Mouse (Mus musculus) liver (tissue): ENCODE measurements around the gene Sigmar1.
"Not testable (repeated sequence)": the region's sequence is repeated elsewhere in the genome, so short reads cannot be mapped to it uniquely, and the experiment has no call there.

Source experiments
- DNase-seq: peaks from one replicate; pipeline ENCODE4 v3.0.0-alpha.2; 2020; ENCODE audit warnings: mixed read lengths

Sigmar1 gene

DNA sequence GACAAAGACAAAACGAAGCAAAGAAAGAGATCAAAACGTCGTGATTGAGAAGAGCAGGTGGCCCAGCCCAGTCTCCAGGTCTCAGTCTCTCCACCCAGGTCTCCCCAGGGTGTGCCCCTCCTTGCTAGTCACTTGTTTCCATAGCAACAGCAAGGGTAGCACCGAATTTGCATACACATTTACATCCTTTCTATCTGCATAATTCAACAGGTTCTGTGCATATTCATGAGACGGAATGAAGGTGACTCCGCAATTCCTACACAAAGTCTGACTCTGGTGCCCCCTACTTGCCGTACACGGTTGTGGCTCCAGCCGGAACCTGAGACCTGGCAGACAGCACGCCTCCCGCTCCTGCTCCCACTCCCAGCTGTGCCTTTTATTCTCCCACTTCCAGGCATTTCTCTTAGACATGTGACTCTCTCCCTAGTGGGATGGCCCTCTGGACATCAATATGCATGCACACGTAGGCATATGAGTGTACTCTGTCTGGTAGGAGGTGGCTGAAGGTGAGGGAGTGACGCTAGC lies 48.9 kb downstream of the Sigmar1 start:
- peak; percentile 57 for DNase-seq

DNA sequence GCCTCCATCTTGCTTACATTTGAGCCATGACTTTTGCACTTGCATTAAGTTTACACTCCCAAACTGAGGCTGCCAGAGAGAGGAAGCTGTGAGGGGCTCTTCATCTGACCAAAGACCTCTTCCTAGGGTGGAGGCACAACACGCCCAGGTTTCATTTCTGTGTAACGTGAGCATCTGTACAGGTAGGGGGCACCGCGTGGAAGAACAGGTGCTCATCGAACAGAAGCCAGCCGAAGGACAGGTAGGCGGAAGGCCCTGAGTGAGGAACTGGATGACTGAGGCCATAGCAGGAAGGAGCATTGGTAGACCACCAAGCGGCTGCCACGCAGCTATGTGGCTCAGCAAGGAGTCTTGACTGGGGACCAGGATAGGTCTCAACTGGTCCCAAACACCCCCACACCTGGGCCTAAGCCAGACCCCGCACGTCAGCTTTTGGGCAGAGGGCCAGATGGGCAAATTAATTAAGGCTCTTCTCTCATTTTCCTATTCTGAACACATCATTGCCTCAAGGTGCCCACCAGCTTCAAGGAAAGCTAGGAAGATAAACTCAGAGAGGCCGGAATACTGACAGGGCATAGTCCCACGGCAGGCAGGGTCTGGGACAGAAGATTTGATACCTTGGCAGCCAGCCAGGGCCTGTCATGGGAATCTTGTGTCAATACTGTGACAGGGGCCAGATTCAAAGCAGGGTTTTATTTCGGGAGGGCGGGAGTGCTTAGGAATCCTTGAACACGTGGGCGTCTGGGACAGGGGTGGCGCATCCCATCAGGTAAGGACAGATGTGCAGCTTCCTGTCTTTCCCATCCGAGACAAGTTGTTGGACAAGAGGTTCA lies 49.8 kb downstream of the Sigmar1 start:
- DNase-seq = no peak

DNA sequence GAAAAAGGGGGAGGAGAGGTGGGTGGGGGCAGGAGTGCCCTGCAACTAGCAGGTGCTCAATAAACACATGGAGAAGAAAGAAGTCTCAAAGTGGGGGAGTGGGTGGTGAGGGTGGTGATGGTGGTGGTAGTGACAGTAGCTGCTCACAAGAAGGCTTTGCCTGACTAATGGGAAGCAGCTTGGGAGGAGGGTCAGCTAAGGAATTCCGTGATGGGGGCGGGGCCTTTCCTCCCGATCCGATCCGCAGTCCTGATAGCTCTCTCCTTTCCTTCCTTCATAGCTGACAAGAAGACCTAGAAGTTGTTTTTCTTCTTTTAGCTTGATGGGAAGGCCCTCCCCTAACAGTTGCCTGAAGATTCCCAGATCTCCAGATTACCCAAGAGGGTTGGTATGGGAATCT lies 51.3 kb downstream of the Sigmar1 start:
- DNase-seq = no peak

DNA sequence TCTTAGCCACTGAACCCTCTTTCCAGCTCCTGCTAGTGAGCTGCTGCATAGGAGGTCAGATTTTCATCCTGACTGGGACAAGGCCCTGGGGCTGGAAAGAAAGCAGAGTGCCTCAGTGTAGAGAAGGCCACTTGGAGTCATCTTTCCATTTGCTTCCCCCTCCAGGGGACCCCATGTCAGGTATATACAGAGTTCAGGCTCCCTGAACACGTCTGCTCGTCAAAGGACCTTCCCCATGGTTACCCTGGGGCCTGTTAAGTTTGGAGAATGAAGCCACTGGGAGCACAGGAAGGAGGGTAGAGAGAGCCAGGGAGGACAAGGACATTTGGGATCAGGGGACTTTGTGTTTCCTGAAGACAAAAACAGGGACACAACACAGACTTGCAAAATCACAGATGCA lies 53.7 kb downstream of the Sigmar1 start:
- DNase-seq = not testable (repeated sequence)

DNA sequence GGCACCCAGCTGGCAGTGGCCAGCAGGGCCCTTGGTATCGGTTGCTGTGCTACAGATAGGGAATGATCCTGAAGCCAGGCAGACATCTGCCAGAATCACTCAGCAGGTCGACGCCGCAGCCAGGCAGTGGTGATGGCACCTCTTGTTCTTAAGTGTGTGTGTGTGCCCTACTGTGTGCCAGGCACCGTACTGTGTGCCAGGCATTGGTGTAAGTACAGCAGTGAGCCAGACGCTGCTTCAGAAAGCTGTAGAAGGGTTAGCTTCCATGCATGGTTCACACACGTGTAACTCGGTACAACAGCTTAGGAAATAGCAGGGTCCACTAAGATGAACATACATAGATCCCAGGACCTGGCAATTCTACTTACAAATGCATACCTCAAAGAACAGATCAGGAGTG lies 55.7 kb downstream of the Sigmar1 start:
- DNase-seq = not testable (repeated sequence)

DNA sequence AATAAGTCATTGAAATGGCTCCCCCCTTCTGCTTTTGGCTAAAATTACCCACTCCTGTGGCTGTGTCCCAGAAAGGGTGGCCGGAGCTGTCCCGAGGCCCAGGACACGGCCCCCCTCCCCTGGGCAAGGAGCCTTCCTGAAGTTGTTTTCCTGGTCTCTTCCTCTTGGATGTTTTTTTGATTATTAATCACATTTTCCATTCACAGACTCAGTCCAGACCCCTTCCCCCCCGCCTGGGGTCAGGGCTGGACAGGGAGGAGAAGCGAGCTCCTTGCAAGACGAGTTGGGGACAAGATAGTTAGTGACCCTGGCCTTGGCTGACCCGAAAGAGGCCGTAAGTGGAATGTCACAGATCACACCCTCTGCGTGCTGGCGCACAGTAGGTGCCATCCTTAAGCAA lies 56.2 kb downstream of the Sigmar1 start, which contains the start of gene Il11ra1:
Gene Il11ra1 (plus strand): TSS at position 207 of the 400 bp plus-strand sequence.
- DNase-seq = not testable (repeated sequence)

DNA sequence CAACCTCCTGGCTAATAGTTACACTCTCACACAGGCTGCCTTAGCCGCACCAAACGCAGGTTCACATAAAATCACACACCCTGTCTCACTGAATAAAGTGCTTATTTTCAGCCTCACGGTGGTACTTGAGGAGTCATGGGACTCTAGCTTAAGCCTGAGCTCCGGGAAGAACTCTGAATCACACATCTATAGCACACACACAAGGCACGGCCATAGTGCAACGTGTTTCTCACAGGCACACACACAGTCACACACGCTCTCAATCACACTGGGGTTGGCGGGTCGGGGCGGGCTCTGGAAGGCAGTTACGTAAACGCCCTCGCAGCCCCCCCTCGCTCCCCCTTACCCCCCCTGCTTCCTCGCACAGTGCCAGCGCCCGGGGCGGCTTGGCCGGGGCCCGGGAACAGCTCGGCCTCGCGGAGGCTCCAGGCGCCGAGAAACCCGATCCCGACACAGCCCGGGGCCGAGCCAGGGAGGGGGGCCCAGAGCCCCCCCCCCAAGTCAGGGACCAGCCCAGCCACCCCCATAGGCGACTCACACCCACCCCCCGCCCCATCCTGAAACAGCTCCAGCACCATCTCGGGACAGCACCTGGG lies 57.4 kb downstream of the Sigmar1 start:
- DNase-seq = not testable (repeated sequence)

DNA sequence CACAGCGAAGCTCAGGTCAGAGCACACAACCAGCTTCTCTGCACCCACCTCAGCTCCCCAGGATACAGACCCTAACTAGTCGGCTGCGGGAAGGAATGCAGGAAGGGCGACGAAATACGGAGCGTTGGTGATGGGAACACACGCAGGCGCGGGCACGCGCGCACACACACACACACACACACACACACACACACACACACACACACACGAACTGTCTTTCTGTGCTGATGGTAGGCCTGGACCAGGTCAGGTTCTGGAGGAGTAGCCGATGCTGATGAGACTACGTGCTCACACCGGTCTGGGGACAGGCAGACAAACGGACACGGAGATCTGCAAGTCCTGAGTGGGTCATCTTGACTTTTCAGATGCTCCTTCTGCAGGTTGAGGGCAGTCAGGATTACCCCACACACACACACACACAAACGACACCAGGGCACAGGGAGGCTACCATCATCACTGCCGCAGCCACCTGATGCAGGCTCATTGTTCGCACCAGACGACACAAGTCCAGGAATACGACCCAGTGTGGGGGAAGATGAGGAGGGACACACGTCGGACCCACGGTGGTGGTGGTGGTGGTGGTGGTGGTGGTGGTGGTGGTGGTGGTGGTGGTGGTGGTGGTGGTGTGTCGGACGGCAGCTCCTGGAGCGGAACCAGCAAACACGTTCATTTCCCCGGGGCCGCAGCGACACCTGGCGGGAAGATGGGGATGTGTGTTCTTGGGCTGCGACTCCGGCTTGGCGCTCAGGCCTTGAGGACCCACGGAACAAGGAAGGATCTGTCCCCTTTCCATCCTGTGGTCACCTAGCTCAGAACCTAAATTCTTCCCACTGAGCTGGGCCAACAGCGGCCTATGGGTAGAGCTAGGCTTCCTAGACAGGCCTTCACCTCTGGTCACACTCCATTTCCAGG lies 58.8 kb downstream of the Sigmar1 start, which contains the start of gene Cntfr:
Gene Cntfr (minus strand): TSS at position 160 of the 912 bp plus-strand sequence.
- peak; percentile 66 for DNase-seq

DNA sequence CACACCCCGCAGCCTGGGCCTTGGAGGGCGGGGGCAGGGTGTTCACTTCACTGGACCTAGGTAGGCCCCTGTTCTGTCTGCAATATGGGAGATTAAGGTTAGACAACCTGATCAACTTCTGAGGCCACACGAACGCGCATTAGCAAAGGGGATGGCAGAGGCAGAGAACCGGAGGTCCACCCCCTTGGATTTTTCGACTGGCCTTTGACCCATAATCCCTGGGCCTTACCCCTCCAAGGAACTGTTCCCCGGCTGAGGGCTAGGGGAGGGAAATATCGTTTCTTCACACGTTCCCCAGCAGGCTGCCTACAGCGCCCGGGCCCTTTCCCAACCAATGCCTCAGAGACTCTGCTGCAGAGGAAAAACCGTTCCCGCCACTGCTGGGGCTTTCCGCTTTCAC lies 59.5 kb downstream of the Sigmar1 start:
- not testable (repeated sequence) for DNase-seq

DNA sequence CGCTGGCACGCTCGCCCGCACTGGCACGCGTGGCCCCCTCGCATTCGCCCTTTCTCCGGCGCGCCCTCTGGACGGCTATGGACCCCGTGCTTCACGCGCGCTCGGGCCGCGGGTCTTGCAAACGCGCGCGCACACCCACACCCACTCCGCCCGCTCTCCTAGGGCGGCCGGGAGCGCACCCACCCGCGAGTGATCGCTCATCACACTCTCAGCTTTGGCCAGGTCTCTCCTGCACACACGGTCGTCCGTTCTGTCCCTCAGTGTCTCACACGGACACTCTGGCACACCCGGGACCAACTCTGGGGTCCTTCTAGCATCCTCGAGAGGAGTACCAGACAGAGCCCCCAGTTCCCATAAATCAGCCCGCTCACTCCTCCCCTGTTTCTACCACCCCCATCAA lies 60.2 kb downstream of the Sigmar1 start:
- not testable (repeated sequence) for DNase-seq

DNA sequence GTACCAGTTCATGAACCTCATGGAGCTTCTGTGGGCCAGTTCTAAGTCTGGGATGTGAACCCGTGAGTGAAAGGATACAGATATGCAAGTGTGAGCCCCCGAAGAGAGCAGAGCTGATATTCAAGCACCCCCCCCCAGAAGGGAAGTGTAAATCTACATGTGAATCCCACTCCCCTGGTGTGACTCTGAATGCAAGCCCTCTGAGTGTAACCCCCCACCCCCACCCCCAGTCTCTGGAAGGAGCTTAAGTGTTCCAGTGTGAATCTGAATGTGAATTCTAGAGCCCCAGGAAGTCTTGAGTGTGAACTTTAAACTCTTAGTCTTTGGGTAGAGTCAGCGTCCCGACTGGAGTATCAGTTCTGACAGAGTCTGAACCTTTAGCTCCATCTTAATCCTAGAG lies 62.4 kb downstream of the Sigmar1 start:
- not testable (repeated sequence) for DNase-seq

DNA sequence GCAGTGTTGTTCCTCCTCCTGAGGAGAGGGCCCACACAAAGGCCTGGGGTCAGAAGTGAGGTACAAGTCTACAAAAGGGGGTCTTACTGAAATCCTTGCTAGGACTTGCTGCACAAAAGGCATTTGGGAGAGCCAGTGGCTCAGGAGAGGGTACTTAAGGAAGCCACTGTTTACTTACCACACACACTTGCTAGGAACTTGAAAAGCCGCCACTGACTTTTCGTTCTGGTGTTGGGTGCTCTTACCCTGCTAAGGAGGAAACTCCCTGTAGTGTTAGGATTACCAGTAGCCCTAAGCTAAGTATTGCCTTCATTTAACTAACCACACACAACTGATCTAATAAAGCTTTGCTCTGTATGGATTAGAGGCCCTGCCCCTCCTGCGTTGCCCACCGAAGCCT lies 65.9 kb downstream of the Sigmar1 start:
- DNase-seq = not testable (repeated sequence)

DNA sequence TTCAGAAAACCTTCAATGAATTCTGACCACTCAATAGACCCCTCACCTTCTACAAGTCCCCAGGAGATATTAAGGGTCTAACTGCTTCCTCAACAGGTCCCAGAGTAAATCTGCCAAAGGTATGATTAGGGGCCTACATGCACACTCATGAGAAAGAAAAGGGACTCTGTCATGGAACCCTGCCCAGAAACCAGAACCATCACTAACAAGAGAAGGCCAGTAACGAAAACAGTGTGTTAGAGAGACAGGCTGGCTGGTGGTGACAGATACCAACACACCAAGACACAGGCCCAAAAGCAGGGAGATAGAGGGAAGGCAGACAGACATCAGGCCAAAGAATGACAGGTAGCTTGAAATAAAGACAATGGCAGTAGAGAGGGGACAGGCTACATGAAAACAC lies 67.4 kb downstream of the Sigmar1 start:
- not testable (repeated sequence) for DNase-seq
